Mouse (Mus musculus) MEL (cell line): ENCODE data around the gene Hba-a2. TPM values are rescaled to one million over a fixed set of nuclear protein-coding genes. Genes with fewer than 3 reads are reported as not detected.
"Not testable (repeated sequence)": the region's sequence is repeated elsewhere in the genome, so short reads cannot be mapped to it uniquely, and the experiment has no call there.

Experiments
- DNase-seq: peaks from one replicate; pipeline ENCODE4 v3.0.0; 2011; ENCODE audit warnings: low read depth, low spot score
- H3K27ac ChIP-seq: 2 replicates; pipeline ENCODE4 v1.5.1; 2012; ENCODE audit warnings: low read depth, mild to moderate bottlenecking, control low read depth, low read length, moderate library complexity; ENCODE audit not compliant: control insufficient read depth
- H3K27me3 ChIP-seq, 2 experiments: fragments of 150-350 bp in 1 of 2; sonication (generic) in 1 of 2; 2 replicates each; pipeline ENCODE4 v1.6.1; 2012; ENCODE audit warnings: low read length in 2 of 2, mild to moderate bottlenecking in 2 of 2, improper control_type of control experiment in 1 of 2, moderate library complexity in 1 of 2; ENCODE audit not compliant: insufficient read depth in 2 of 2, control insufficient read depth in 1 of 2
- H3K36me3 ChIP-seq, 2 experiments: 2 replicates each; pipeline ENCODE4 v1.6.1; 2012 to 2014; ENCODE audit warnings: low read length in 2 of 2, improper control_type of control experiment in 1 of 2, inconsistent platforms in 1 of 2, mild to moderate bottlenecking in 1 of 2; ENCODE audit not compliant: insufficient read depth in 2 of 2, control insufficient read depth in 1 of 2
- H3K4me1 ChIP-seq, 2 experiments: fragments of 150-350 bp in 1 of 2; sonication (generic) in 1 of 2; 2 replicates each; pipeline ENCODE4 v1.6.1; 2012; ENCODE audit warnings: low read length in 2 of 2, improper control_type of control experiment in 1 of 2, mild to moderate bottlenecking in 1 of 2; ENCODE audit not compliant: insufficient read depth in 2 of 2, control insufficient read depth in 1 of 2
- H3K4me3 ChIP-seq, 2 experiments: fragments of 150-350 bp in 1 of 2; sonication (generic) in 1 of 2; 2 replicates each; pipeline ENCODE4 v1.5.1; 2012; ENCODE audit warnings: low read depth in 2 of 2, low read length in 2 of 2, mild to moderate bottlenecking in 2 of 2, moderate library complexity in 2 of 2, control low read depth in 1 of 2, improper control_type of control experiment in 1 of 2; ENCODE audit not compliant: control insufficient read depth in 1 of 2, insufficient read depth in 1 of 2
- H3K79me2 ChIP-seq: 2 replicates; pipeline ENCODE4 v1.6.1; 2012; ENCODE audit warnings: mild to moderate bottlenecking, low read length, moderate library complexity; ENCODE audit not compliant: control insufficient read depth, poor library complexity, insufficient read depth
- H3K9ac ChIP-seq: 2 replicates; pipeline ENCODE4 v1.6.1; 2012; ENCODE audit warnings: low read depth, mild to moderate bottlenecking, control low read depth, low read length, moderate library complexity; ENCODE audit not compliant: control insufficient read depth, poor library complexity, severe bottlenecking
- H3K9me3 ChIP-seq: fragments of 150-350 bp; sonication (generic); replicated peaks from 2 replicates; pipeline ENCODE4 v1.6.1; 2012; ENCODE audit warnings: mild to moderate bottlenecking, low read length, improper control_type of control experiment, moderate library complexity; ENCODE audit not compliant: insufficient read depth
- CHD1 ChIP-seq: IDR thresholded peaks from 2 replicates; pipeline ENCODE4 v1.6.1; 2012; ENCODE audit warnings: low read depth, mild to moderate bottlenecking, inconsistent platforms, low read length, improper control_type of control experiment
- CHD2 ChIP-seq: IDR thresholded peaks from 2 replicates; pipeline ENCODE4 v1.6.1; 2011; ENCODE audit warnings: low read length, improper control_type of control experiment
- CTCF ChIP-seq, 3 experiments: IDR thresholded peaks in 2 of 3; conservative IDR thresholded peaks in 1 of 3; 2 replicates each; pipeline ENCODE4 v1.5.1; 2011 to 2012; ENCODE audit warnings: low read length in 3 of 3, low read depth in 2 of 3, mild to moderate bottlenecking in 2 of 3, improper control_type of control experiment in 1 of 3, inconsistent platforms in 1 of 3, mixed read lengths in 1 of 3, moderate library complexity in 1 of 3; ENCODE audit not compliant: control insufficient read depth in 1 of 3, insufficient read depth in 1 of 3, poor library complexity in 1 of 3, severe bottlenecking in 1 of 3
- E2F4 ChIP-seq: IDR thresholded peaks from 2 replicates; pipeline ENCODE4 v1.6.1; 2011; ENCODE audit warnings: low read depth, low read length, improper control_type of control experiment, borderline replicate concordance
- ELF1 ChIP-seq: IDR thresholded peaks from 2 replicates; pipeline ENCODE4 v1.6.1; 2014; ENCODE audit warnings: low read depth, mild to moderate bottlenecking, inconsistent platforms, low read length, improper control_type of control experiment, moderate library complexity
- ETS1 ChIP-seq: IDR thresholded peaks from 2 replicates; pipeline ENCODE4 v1.6.1; 2012; ENCODE audit warnings: low read depth, mild to moderate bottlenecking, inconsistent platforms, low read length, improper control_type of control experiment, moderate library complexity
- GABPA ChIP-seq: IDR thresholded peaks from 2 replicates; pipeline ENCODE4 v1.6.1; 2012; ENCODE audit warnings: low read depth, mild to moderate bottlenecking, inconsistent platforms, low read length, improper control_type of control experiment, moderate library complexity
- HCFC1 ChIP-seq: IDR thresholded peaks from 2 replicates; pipeline ENCODE4 v1.6.1; 2012; ENCODE audit warnings: low read depth, mild to moderate bottlenecking, inconsistent platforms, low read length, improper control_type of control experiment, moderate library complexity
- MAZ ChIP-seq: IDR thresholded peaks from 2 replicates; pipeline ENCODE4 v1.6.1; 2012; ENCODE audit warnings: low read depth, mild to moderate bottlenecking, inconsistent platforms, low read length, improper control_type of control experiment
- MXI1 ChIP-seq: IDR thresholded peaks from 2 replicates; pipeline ENCODE4 v1.6.1; 2011; ENCODE audit warnings: mild to moderate bottlenecking, low read depth, low read length, improper control_type of control experiment
- NELFE ChIP-seq: IDR thresholded peaks from 2 replicates; pipeline ENCODE4 v1.6.1; 2011; ENCODE audit warnings: low read depth, low read length, improper control_type of control experiment
- POLR2A ChIP-seq, 2 experiments: IDR thresholded peaks; 2 replicates each; pipeline ENCODE4 v1.6.1; 2011 to 2012; ENCODE audit warnings: low read length in 2 of 2, mild to moderate bottlenecking in 2 of 2, control low read depth in 1 of 2, improper control_type of control experiment in 1 of 2, low read depth in 1 of 2, moderate library complexity in 1 of 2; ENCODE audit not compliant: control insufficient read depth in 1 of 2, insufficient read depth in 1 of 2, poor library complexity in 1 of 2
- POLR2AphosphoS5 ChIP-seq: IDR thresholded peaks from 2 replicates; pipeline ENCODE4 v1.6.1; 2012; ENCODE audit warnings: low read depth, borderline replicate concordance, mild to moderate bottlenecking, inconsistent platforms, low read length, moderate library complexity, mixed read lengths
- RAD21 ChIP-seq: IDR thresholded peaks from 2 replicates; pipeline ENCODE4 v1.6.1; 2011; ENCODE audit warnings: mild to moderate bottlenecking, low read depth, low read length, improper control_type of control experiment
- RCOR1 ChIP-seq: IDR thresholded peaks from 2 replicates; pipeline ENCODE4 v1.6.1; 2012; ENCODE audit warnings: low read depth, mild to moderate bottlenecking, inconsistent platforms, low read length, improper control_type of control experiment
- SIN3A ChIP-seq: IDR thresholded peaks from 2 replicates; pipeline ENCODE4 v1.6.1; 2012; ENCODE audit warnings: low read length, improper control_type of control experiment, inconsistent platforms
- SMC3 ChIP-seq: IDR thresholded peaks from 2 replicates; pipeline ENCODE4 v1.6.1; 2011; ENCODE audit warnings: low read depth, low read length, improper control_type of control experiment
- UBTF ChIP-seq: IDR thresholded peaks from 2 replicates; pipeline ENCODE4 v1.6.1; 2012; ENCODE audit warnings: low read depth, mild to moderate bottlenecking, inconsistent platforms, low read length, improper control_type of control experiment, moderate library complexity, borderline replicate concordance; ENCODE audit not compliant: insufficient read depth
- ZC3H11A ChIP-seq: IDR thresholded peaks from 2 replicates; pipeline ENCODE4 v1.6.1; 2012; ENCODE audit warnings: low read depth, mild to moderate bottlenecking, inconsistent platforms, low read length, improper control_type of control experiment
- ZMIZ1 ChIP-seq: IDR thresholded peaks from 2 replicates; pipeline ENCODE4 v1.6.1; 2012; ENCODE audit warnings: low read depth, mild to moderate bottlenecking, inconsistent platforms, low read length, improper control_type of control experiment, moderate library complexity
- polyA plus RNA-seq, 2 experiments: library from polyadenylated mRNA; stranded (reverse) in 1 of 2; unstranded in 1 of 2; fragments of >175 nt in 1 of 2; fragments of >200 nt in 1 of 2; gene quantifications; 2 replicates each; pipeline versions ENCODE4 v1.2.1 to v1.2.4; 2012; ENCODE audit warnings: low replicate concordance in 2 of 2, low read depth in 1 of 2; ENCODE audit not compliant: insufficient read length in 2 of 2, insufficient read depth in 1 of 2, missing spikeins in 1 of 2
- total RNA-seq: library from RNA; depleted of rRNA; stranded (reverse); fragments of 300-350 nt; gene quantifications from 2 replicates; pipeline ENCODE4 v1.2.3, GENCODE M21; 2012

Hba-a2 gene
- total and polyA plus RNA-seq, 3 experiments = 202 to 432 (median 313) TPM

DNA sequence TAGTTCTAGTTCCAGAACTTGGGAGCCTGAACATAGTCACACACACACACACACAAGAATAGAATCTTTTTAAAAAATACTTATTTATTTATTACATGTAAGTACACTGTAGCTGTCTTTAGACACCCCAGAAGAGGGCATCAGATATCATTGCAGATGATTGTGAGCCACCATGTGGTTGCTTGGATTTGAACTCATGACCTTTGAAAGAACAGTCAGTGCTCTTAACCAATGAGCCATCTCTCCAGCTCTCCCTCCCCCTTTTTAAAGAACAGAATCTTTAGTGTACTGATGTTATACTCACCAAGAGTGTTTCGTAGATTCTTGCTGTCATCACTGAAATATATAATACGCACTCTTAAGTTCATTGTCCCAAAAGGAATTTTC, 2.2 kb downstream of the Hba-a2 start:
- Histone ChIP-seq H3K36me3 (no peaks in the 10 kb centered on the region; a peak in 1 of 4 replicates), H3K4me3 (no peak overlapping the region), H3K79me2 (no peaks in the 10 kb centered on the region), H3K9me3 (no peaks in the 10 kb centered on the region), H3K27me3 (no peaks in the 10 kb centered on the region), H3K4me1 (peaks cover 2 to 6% of the 10 kb centered on the region in 2 experiments)
- no peak for DNase-seq
- TF ChIP-seq POLR2A (IDR thresholded peaks at IDR 0.05; ENCODE audit: control insufficient read depth in 1 of 2, insufficient read depth in 1 of 2, low read depth in 1 of 2, low read length in 2 of 2, poor library complexity in 1 of 2) = no peak
- TF ChIP-seq NELFE = no peak
- no peak for TF ChIP-seq SIN3A
- TF ChIP-seq ETS1 = no peak
- no peak for TF ChIP-seq UBTF
- no peak for TF ChIP-seq HCFC1
- no peak for TF ChIP-seq POLR2AphosphoS5
- no peak for TF ChIP-seq CHD1
- TF ChIP-seq GABPA = no peak
- TF ChIP-seq RCOR1 = no peak
- no peak for TF ChIP-seq ELF1
- no peak for TF ChIP-seq MAZ
- TF ChIP-seq ZMIZ1 = no peak
- no peak for TF ChIP-seq E2F4
- no peak for TF ChIP-seq CHD2
- no peak for TF ChIP-seq MXI1
- TF ChIP-seq, all 39 proteins: peak for 0
- H3K27ac ChIP-seq = no peak overlapping the region
- no peak overlapping the region for H3K9ac ChIP-seq

DNA sequence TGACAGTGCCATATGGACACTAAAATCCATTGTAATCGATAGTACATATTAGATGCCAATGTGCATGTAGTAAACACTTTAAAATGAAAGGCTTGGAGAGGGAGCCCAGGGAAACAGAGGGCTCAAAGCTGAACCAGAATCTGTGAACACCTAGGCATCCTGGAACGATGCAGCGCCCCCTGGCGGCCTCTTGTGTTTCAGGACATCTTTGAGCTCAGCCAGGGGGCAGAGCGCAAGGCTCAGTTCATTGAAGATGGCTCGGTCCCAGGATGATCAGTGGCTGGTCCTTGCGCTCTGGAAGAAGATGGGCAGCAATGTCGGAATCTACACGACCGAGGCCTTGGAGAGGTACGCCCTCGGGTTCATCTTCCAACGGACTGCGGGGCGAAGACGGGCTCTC, 3.6 kb downstream of the Hba-a2 start, which contains the start of gene Hbq1a:
TSS of gene Hbq1a (plus strand) at position 205 of the 400 bp plus-strand sequence.
- not testable (repeated sequence) for H3K4me1 ChIP-seq, H3K27me3 ChIP-seq, H3K36me3 ChIP-seq, H3K27ac ChIP-seq, H3K79me2 ChIP-seq, H3K9me3 ChIP-seq, H3K9ac ChIP-seq, H3K4me3 ChIP-seq
- peak; percentile 40 for DNase-seq
- TF ChIP-seq RAD21 = peak; percentile 36
- TF ChIP-seq CTCF (IDR thresholded peaks at IDR 0.05 in 2 of 3, conservative IDR thresholded peaks at IDR 0.05 in 1 of 3; ENCODE audit: control insufficient read depth in 1 of 3, insufficient read depth in 1 of 3, low read depth in 2 of 3, low read length in 3 of 3, poor library complexity in 1 of 3, severe bottlenecking in 1 of 3) = peak; percentile 46 to 76 (median 69)
- TF ChIP-seq SMC3 = peak; percentile 73
- TF ChIP-seq ZC3H11A = 0 out of 2 replicates have a peak, but pooled peaks have one; percentile 9
